Mouse (Mus musculus): ENCODE data around the gene Fam192a. TPM values are rescaled to one million over a fixed set of nuclear protein-coding genes. Genes with fewer than 3 reads are reported as not detected.
A peak's percentile ranks its signal among the peaks of the same experiment; 100 is the strongest.

Gene Fam192a
- polyA plus RNA-seq, 1 experiment from 2014 or later: 75.9 TPM

- TF ChIP-seq CTCF (IDR thresholded peaks at IDR 0.05): no peak
- H3K27me3 ChIP-seq: no peaks in the 10 kb centered on the region
- no peak for DNase-seq (ENCODE audit: low read depth, low spot score)
- in situ Hi-C loops (cut with MboI; ENCODE audit: low pct_unique_long_range_greater_than_20kb): no loop called here
- ChIA-PET POLR2A (no interaction called here), CTCF (interaction anchor here (2.7 kb wide), 1 partner anchor 44 kb away, joined by 5 read pairs; no protein-coding TSS in a partner anchor)
- ATAC-seq: no peak
Observed at GRCm38 (mm10) chr8:94535631-94536030, 66.2 kb downstream of the Fam192a start.

GRCm38 (mm10) chr8:94534612-94535011, 67.2 kb downstream of the Fam192a start:
- POLR2A ChIA-PET: interaction anchor here (0.6 kb wide), 1 partner anchor 236 kb away, joined by 3 read pairs; no protein-coding TSS in a partner anchor
- CTCF ChIA-PET: interaction anchor here (1.2 to 2.7 kb wide), 3 partner anchors 27 to 50 kb away, joined by 3 to 5 read pairs (median 3); no protein-coding TSS in a partner anchor
- ATAC-seq (no peak), DNase-seq (ENCODE audit: low read depth, low spot score) (no peak)
- no peaks in the 10 kb centered on the region for H3K27me3 ChIP-seq
- TF ChIP-seq CTCF (IDR thresholded peaks at IDR 0.05): no peak
- in situ Hi-C loops (cut with MboI; ENCODE audit: low pct_unique_long_range_greater_than_20kb): no loop called here

DNA sequence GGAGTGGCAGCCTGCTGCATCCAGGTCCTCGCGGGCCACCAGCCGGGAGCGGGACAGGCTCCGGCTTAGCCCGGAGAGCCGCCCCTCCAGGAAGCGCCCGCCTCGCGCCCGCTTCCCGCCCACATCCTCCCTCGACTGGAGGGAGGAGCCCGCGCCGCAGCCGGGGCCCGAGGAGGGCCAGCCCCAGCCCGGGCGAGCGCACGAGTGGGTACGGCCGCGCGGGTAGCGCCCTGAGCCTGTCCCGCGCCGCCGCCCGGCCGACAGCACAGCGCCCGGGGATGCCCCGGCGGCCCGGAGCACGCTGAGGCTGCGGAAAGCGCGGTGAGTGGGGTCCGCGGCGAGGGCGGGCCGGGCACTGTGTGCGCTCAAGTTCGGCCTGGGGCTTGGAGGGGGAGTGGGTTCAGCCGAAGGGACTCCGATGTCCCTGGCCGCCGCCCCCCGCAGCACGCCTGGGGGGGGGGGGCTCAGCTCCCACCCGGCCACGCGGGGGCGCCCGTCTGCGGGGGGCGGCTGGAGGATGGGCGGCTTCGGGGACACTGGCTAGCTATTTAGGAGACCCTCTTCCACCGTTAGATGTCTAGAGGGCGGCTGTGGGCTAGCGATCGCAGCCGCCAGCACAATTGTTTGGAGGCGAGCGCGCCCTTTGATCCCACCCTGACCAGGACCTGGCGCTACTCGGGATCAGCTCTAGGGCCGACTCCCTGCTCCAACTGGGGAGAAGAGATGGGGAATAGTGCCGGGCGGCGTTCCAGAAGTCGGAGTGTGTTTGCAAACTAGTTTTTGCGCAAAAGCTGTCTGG, 68.7 kb downstream of the Fam192a start, which contains the start of gene Cpne2:
Gene Cpne2, plus strand, starts transcription at position 118 of the 799 bp plus-strand sequence.
- peak; percentile 96 for TF ChIP-seq CTCF (IDR thresholded peaks at IDR 0.05)
- in situ Hi-C loops (cut with MboI; ENCODE audit: low pct_unique_long_range_greater_than_20kb): no loop called here
- ChIA-PET CTCF (interaction anchor here (0.7 to 3.1 kb wide), 7 partner anchors 29 to 69 kb away, joined by 3 to 10 read pairs (median 5); partner anchors contain the start of gene Fam192a), POLR2A (interaction anchor here (0.6 to 1.0 kb wide), 3 partner anchors 24 to 226 kb away, joined by 3 read pairs; no protein-coding TSS in a partner anchor)
- ATAC-seq: peak; percentile 75
- DNase-seq (ENCODE audit: low read depth, low spot score): no peak
- H3K27me3 ChIP-seq: no peaks in the 10 kb centered on the region

DNA sequence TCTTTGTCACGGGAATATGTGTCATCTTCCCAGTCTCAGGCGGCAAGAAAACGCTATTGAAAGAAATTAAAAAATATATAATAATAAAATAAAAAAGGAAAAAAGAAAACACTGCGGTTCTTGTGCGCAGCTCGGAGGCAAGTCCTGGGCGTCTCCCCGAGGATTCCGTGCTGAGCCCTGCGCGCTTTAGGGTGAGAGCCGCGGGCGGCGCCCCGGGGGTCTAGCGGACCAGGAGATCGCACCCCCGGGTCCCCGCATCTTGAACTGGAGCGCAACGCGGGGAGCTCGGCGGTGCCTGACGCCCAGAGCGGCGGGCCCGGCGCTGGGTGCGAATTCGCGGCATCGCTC, 69.3 kb downstream of the Fam192a start:
- ChIA-PET POLR2A (interaction anchor here (1.0 to 1.3 kb wide), 2 partner anchors 39 to 226 kb away, joined by 3 to 7 read pairs; no protein-coding TSS in a partner anchor), CTCF (interaction anchor here (0.7 to 3.1 kb wide), 4 partner anchors 39 to 51 kb away, joined by 3 to 10 read pairs (median 8); no protein-coding TSS in a partner anchor)
- in situ Hi-C loops (cut with MboI; ENCODE audit: low pct_unique_long_range_greater_than_20kb): no loop called here
- no peak for ATAC-seq
- TF ChIP-seq CTCF (IDR thresholded peaks at IDR 0.05): no peak
- DNase-seq (ENCODE audit: low read depth, low spot score): no peak
- H3K27me3 ChIP-seq: no peaks in the 10 kb centered on the region

DNA sequence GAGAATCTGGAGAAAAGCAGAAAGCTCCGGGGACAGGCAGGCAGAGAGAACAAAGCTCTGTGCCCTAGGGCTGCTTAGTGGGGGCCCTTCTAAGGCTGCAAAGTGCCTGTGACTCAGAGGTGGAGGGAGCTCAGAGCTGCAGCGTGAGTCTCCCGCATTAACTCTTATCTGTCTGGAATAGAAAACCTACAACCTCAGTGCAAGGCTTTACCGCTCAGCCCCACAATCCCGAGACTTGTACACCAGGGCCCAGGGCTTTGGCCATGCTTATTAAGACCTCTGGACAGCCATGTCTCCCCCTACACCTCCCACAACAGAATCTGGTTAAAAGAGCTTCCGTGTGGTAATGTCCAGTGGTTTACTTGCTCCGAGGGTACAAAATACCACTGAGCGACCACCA, 69.8 kb downstream of the Fam192a start:
- peak; percentile 52 for ATAC-seq
- TF ChIP-seq CTCF (IDR thresholded peaks at IDR 0.05): no peak
- CTCF ChIA-PET: interaction anchor here (0.7 to 3.1 kb wide), 3 partner anchors 8 to 52 kb away, joined by 3 to 10 read pairs (median 7); no protein-coding TSS in a partner anchor
- H3K27me3 ChIP-seq: no peaks in the 10 kb centered on the region
- peak; percentile 51 for DNase-seq (ENCODE audit: low read depth, low spot score)
- in situ Hi-C loops (cut with MboI; ENCODE audit: low pct_unique_long_range_greater_than_20kb): no loop called here
- POLR2A ChIA-PET: interaction anchor here (1.0 to 1.3 kb wide), 2 partner anchors 40 to 225 kb away, joined by 3 to 7 read pairs; no protein-coding TSS in a partner anchor

DNA sequence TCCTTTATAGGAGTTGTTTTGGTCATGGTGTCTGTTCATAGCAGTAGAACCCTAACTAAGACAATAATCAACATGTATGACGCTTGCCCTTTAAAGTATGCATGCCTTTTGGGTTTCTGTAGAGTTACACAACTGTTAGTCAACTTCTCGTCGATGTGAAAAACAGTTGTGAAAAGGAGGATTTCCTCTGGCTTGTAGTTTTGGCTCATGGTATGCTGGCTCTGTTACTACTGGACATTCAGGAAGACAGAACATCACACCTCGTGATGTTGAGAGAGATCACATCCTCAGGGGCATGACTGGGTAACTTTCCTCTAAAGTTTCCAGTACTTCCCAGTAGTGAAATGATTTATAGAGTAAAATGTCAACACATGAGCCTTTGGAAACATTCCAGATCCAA, 71.2 kb downstream of the Fam192a start:
- POLR2A ChIA-PET: no interaction called here
- in situ Hi-C loops (cut with MboI; ENCODE audit: low pct_unique_long_range_greater_than_20kb): no loop called here
- no peak for TF ChIP-seq CTCF (IDR thresholded peaks at IDR 0.05)
- CTCF ChIA-PET: interaction anchor here (3.1 kb wide), 1 partner anchor 53 kb away, joined by 10 read pairs; no protein-coding TSS in a partner anchor
- DNase-seq (ENCODE audit: low read depth, low spot score) (no peak), ATAC-seq (no peak)
- peaks cover 3% of the 10 kb centered on the region for H3K27me3 ChIP-seq

DNA sequence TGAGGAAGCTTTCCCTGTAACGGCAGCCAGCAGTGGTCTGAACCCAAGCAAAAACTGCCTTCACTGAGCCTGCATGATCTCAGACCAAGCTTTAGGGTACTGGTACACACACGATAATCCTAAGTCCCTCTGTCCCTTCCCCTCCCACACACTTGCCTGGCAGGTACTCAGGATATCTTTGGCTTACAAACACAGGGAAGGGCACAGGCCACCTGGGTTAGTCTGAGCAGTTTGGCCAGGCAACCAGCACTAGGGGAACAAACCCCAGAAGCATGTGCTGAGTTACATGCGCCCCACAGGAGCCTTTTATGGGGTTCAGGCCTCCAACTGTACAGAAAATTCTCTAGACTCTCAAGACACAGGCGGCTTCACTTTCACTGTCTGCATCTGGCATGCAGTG, 71.9 kb downstream of the Fam192a start:
- ATAC-seq (no peak), DNase-seq (ENCODE audit: low read depth, low spot score) (no peak)
- CTCF ChIA-PET: interaction anchor here (1.5 kb wide), 1 partner anchor 54 kb away, joined by 5 read pairs; no protein-coding TSS in a partner anchor
- in situ Hi-C loops (cut with MboI; ENCODE audit: low pct_unique_long_range_greater_than_20kb): loop anchor here (5.0 to 10.0 kb wide), 3 partner anchors 52 to 285 kb away; partner anchors contain the start of gene Ccl17
- POLR2A ChIA-PET: interaction anchor here (0.9 kb wide), 1 partner anchor 137 kb away, joined by 3 read pairs; no protein-coding TSS in a partner anchor
- no peak for TF ChIP-seq CTCF (IDR thresholded peaks at IDR 0.05)
- peaks cover 3% of the 10 kb centered on the region for H3K27me3 ChIP-seq

DNA sequence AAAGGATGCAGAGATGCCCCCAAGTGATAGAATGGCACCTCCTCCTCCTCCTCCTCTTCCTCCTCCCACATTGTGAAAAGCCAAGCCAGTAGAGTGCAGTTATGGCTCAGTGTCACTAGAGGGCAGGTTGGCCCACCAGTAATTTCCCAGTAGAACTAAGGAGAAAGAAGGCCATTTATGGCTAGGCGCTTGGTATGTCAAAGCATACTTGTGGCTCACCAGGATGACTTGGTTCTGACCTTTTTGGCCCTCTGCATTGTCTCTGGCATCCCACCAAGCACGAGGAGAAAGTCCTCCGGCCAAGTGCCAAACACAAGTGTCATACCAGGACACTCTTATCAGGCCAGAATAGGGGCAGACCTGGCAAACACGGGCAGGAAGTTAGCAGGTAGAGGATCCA, 73.6 kb downstream of the Fam192a start:
- ChIA-PET CTCF (no interaction called here), POLR2A (no interaction called here)
- in situ Hi-C loops (cut with MboI; ENCODE audit: low pct_unique_long_range_greater_than_20kb): loop anchor here (5.0 to 10.0 kb wide), 3 partner anchors 54 to 287 kb away; partner anchors contain the start of gene Ccl17
- peak; percentile 9 for ATAC-seq
- H3K27me3 ChIP-seq: peaks cover 3% of the 10 kb centered on the region
- DNase-seq (ENCODE audit: low read depth, low spot score): peak; percentile 83
- peak; percentile 89 for TF ChIP-seq CTCF (IDR thresholded peaks at IDR 0.05)

GRCm38 (mm10) chr8:94527178-94527577, 74.6 kb downstream of the Fam192a start:
- ChIA-PET POLR2A (no interaction called here), CTCF (interaction anchor here (2.0 kb wide), 1 partner anchor 57 kb away, joined by 7 read pairs; no protein-coding TSS in a partner anchor)
- peaks cover 3% of the 10 kb centered on the region for H3K27me3 ChIP-seq
- ATAC-seq (no peak), DNase-seq (ENCODE audit: low read depth, low spot score) (no peak)
- no peak for TF ChIP-seq CTCF (IDR thresholded peaks at IDR 0.05)
- in situ Hi-C loops (cut with MboI; ENCODE audit: low pct_unique_long_range_greater_than_20kb): loop anchor here (5.0 to 10.0 kb wide), 3 partner anchors 55 to 288 kb away; partner anchors contain the start of gene Ccl17

DNA sequence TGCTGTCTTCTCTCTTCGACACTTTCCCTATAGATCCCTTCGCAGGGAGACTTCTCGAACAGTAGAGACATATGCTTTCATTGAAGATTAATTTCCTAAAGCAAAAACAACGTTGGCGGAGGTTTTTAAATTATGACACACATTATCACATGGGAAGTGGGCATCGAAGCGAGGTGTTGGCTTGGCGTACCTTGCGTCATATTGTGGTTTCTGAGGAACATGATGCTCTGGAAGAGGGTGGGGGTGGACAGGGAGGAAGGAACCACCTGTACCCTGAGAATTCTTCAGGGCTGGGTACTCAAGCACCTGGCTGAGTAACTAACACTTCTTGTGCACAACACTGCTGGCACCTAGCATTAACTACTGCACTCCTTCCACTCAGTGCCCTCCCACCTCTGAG, 77.2 kb downstream of the Fam192a start:
- in situ Hi-C loops (cut with MboI; ENCODE audit: low pct_unique_long_range_greater_than_20kb): loop anchor here (10.0 kb wide), 1 partner anchor 290 kb away; the partner anchor contains the start of gene Ccl17
- no peak for TF ChIP-seq CTCF (IDR thresholded peaks at IDR 0.05)
- DNase-seq (ENCODE audit: low read depth, low spot score) (no peak), ATAC-seq (no peak)
- CTCF ChIA-PET: interaction anchor here (2.2 kb wide), 1 partner anchor 32 kb away, joined by 5 read pairs; no protein-coding TSS in a partner anchor
- H3K27me3 ChIP-seq: peaks cover 14% of the 10 kb centered on the region
- POLR2A ChIA-PET: no interaction called here

Other genes starting within 250 kb of the Fam192a start
- gene Herpud1, start 215.6 kb downstream of the Fam192a start, polyA plus RNA-seq (2021): 77.7 TPM
- 0.76 TPM for gene Nlrc5, start 167.6 kb downstream of the Fam192a start, polyA plus RNA-seq (2021)
- gene Cpne2, start 69.0 kb downstream of the Fam192a start, polyA plus RNA-seq (2021): 51.2 TPM
- 25.9 TPM for gene Rspry1, start 60 bp downstream of the Fam192a start, polyA plus RNA-seq (2021)
- 103 TPM for gene Arl2bp, start 64.6 kb upstream of the Fam192a start, polyA plus RNA-seq (2021)
- gene Pllp, start 94.3 kb upstream of the Fam192a start, polyA plus RNA-seq (2021): 0.56 TPM
- not detected for gene Ccl22, start 143.6 kb upstream of the Fam192a start, polyA plus RNA-seq (2021)
- 38.7 TPM for gene Cx3cl1, start 170.0 kb upstream of the Fam192a start, polyA plus RNA-seq (2021)
- gene Ccl17, start 208.5 kb upstream of the Fam192a start, polyA plus RNA-seq (2021): 14.5 TPM
- gene Coq9, start 236.3 kb upstream of the Fam192a start, polyA plus RNA-seq (2021): 114 TPM
- gene Ciapin1, start 236.4 kb upstream of the Fam192a start, polyA plus RNA-seq (2021): 128 TPM

Measured in Patski (cell line).